18 mouse cellular contexts compared by ENCODE assay signal in the genomic region with DNA sequence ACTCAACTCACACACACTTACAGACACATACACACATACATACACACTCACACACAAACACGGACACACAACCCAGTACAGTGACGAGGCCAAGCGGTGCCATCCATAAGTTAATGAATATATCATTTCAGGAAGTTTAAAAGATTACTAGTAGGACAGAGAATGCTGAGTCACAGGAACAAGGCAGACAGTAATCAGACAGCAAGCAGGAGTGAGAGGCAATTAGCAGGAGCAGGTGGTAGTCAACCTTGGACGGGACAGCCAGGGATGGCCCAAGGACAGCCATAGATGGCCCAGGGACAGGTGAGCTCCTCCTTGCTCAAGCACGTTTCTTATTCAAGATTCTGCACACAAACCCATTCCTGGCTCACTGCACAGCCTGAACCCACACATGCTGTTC. TPM values are rescaled to one million over a fixed set of nuclear protein-coding genes. Genes with fewer than 3 reads are reported as not detected.
DNase-seq lines count a peak whose midpoint lies in the region; ATAC-seq and TF ChIP-seq lines count a peak whose summit lies in the region.
"Had no signal": no experiment of that assay in that cellular context is flagged by ENCODE, and none has a peak within 500 bp of the region (broad histone marks: within the 10 kb centered on the region; RNA-seq: fewer than 3 reads in every experiment).

No protein-coding gene starts in this region.

- DNase-seq in kidney, adult 2 months: no peak
- no peak for DNase-seq in kidney, postnatal 25 days
- peak; percentile 63 for DNase-seq in G1E (ENCODE audit: low spot score)
- DNase-seq in left cerebral cortex, adult 8-10 months (ENCODE audit: low spot score in 2 of 2): no peak
- no peak for DNase-seq in yolk sac, embryonic 10.5 days (ENCODE audit: low spot score)
- DNase-seq: gastrocnemius, postnatal 10 days; kidney, adult 8-10 months; lung, adult 2 months; lung, postnatal 36 days; retina, postnatal 1 day had no signal

- WGBS in kidney, adult 2 months: 53% methylated on average over 5 of the region's 5 CpGs
- WGBS in intestine, embryonic 16.5 days: 73% methylated on average over 5 of the region's 5 CpGs
- 95% methylated on average over 5 of the region's 5 CpGs for WGBS in midbrain, embryonic 16.5 days

- TF ChIP-seq POLR2A in kidney, adult 2 months (IDR thresholded peaks at IDR 0.05; ENCODE audit: low read depth, low read length): no peak

- H3K9me3 ChIP-seq in G1E (replicated peaks): no peaks in the 10 kb centered on the region
- no peaks in the 10 kb centered on the region for H3K9me3 ChIP-seq in intestine, embryonic 16.5 days (ENCODE audit: control insufficient read depth, low read length)
- no peaks in the 10 kb centered on the region for H3K9me3 ChIP-seq in midbrain, embryonic 16.5 days (replicated peaks; ENCODE audit: control insufficient read depth, low read length, poor library complexity, severe bottlenecking)
- H3K9me3 ChIP-seq: hindbrain, embryonic 13.5 days; limb, embryonic 10.5 days; midbrain, embryonic 13.5 days had no signal

- peaks cover 12% of the 10 kb centered on the region for H3K4me1 ChIP-seq in kidney, adult 2 months (ENCODE audit: control insufficient read depth, insufficient read depth, low read length)
- H3K4me1 ChIP-seq in G1E (ENCODE audit: insufficient read depth, low read depth, low read length): peaks cover 99% of the 10 kb centered on the region
- H3K4me1 ChIP-seq in intestine, embryonic 16.5 days (ENCODE audit: control insufficient read depth, insufficient read depth, low read length): peaks cover 5% of the 10 kb centered on the region; the same call in 1 of the 2 replicates
- peaks cover 28% of the 10 kb centered on the region for H3K4me1 ChIP-seq in midbrain, embryonic 16.5 days (ENCODE audit: control insufficient read depth, insufficient read depth, low read length)

- H3K27me3 ChIP-seq in kidney, adult 2 months (replicated peaks; ENCODE audit: control insufficient read depth, insufficient read depth, low read length): no peaks in the 10 kb centered on the region
- H3K27me3 ChIP-seq in G1E (ENCODE audit: insufficient read depth, low read length): no peaks in the 10 kb centered on the region
- no peaks in the 10 kb centered on the region for H3K27me3 ChIP-seq in intestine, embryonic 16.5 days (replicated peaks; ENCODE audit: control insufficient read depth, insufficient read depth, low read length)
- H3K27me3 ChIP-seq in midbrain, embryonic 16.5 days (ENCODE audit: control insufficient read depth, insufficient read depth, low read depth, low read length): no peaks in the 10 kb centered on the region
- H3K27me3 ChIP-seq: hindbrain, embryonic 13.5 days; midbrain, embryonic 13.5 days had no signal

- ATAC-seq in G1E (ENCODE audit: extremely low read depth, insufficient number of reproducible peaks, low FRiP score, poor library complexity, severe bottlenecking): peak; percentile 59
- ATAC-seq in intestine, embryonic 16.5 days: peak; percentile 68
- peak; percentile 36; the same call in 1 of the 2 replicates for ATAC-seq in megakaryocyte, adult 5-6 weeks (ENCODE audit: poor library complexity, severe bottlenecking)
- ATAC-seq in midbrain, embryonic 16.5 days: no peak
- ATAC-seq: midbrain, embryonic 13.5 days had no signal

- H3K4me3 ChIP-seq in kidney, adult 2 months (ENCODE audit: insufficient read depth, low read depth, low read length): no peak overlapping the region
- peak overlapping the region; percentile 60; the same call in 1 of the 2 replicates for H3K4me3 ChIP-seq in G1E (ENCODE audit: low read depth, low read length)
- no peak overlapping the region for H3K4me3 ChIP-seq in intestine, embryonic 16.5 days (ENCODE audit: low read length)
- no peak overlapping the region for H3K4me3 ChIP-seq in midbrain, embryonic 16.5 days (ENCODE audit: low read depth, low read length)
- H3K4me3 ChIP-seq: heart, adult 2 months; hindbrain, embryonic 13.5 days; limb, embryonic 10.5 days; midbrain, embryonic 13.5 days; myocyte had no signal

- H3K27ac ChIP-seq in kidney, adult 2 months (ENCODE audit: insufficient read depth, low read depth, low read length): peak overlapping the region; percentile 7; the same call in 1 of the 2 replicates
- H3K27ac ChIP-seq in intestine, embryonic 16.5 days (ENCODE audit: low read length): no peak overlapping the region
- no peak overlapping the region for H3K27ac ChIP-seq in midbrain, embryonic 16.5 days (ENCODE audit: low read length)
- H3K27ac ChIP-seq: heart, adult 2 months; limb, embryonic 10.5 days; midbrain, embryonic 13.5 days had no signal

- H3K4me2 ChIP-seq in intestine, embryonic 16.5 days (ENCODE audit: low read depth, low read length): no peak overlapping the region
- no peak overlapping the region for H3K4me2 ChIP-seq in midbrain, embryonic 16.5 days (ENCODE audit: low read length)
- H3K4me2 ChIP-seq: hindbrain, embryonic 13.5 days; midbrain, embryonic 13.5 days had no signal

- no peaks in the 10 kb centered on the region for H3K36me3 ChIP-seq in kidney, adult 2 months (ENCODE audit: control insufficient read depth, insufficient read depth, low read length)
- H3K36me3 ChIP-seq in G1E (replicated peaks): peaks cover 82% of the 10 kb centered on the region
- H3K36me3 ChIP-seq in intestine, embryonic 16.5 days (ENCODE audit: control insufficient read depth, insufficient read depth, low read length): no peaks in the 10 kb centered on the region
- H3K36me3 ChIP-seq in midbrain, embryonic 16.5 days (ENCODE audit: control insufficient read depth, insufficient read depth, low read length): no peaks in the 10 kb centered on the region; the same call in 1 of the 2 replicates

- TF ChIP-seq CTCF in kidney, adult 2 months (conservative IDR thresholded peaks at IDR 0.05; ENCODE audit: insufficient read depth, insufficient read length, low read depth, low read length): no peak
- no peak for TF ChIP-seq CTCF in G1E (IDR thresholded peaks at IDR 0.05; ENCODE audit: low read depth, low read length)

- H3K9ac ChIP-seq in intestine, embryonic 16.5 days (ENCODE audit: low read depth, low read length): no peak overlapping the region
- H3K9ac ChIP-seq in midbrain, embryonic 16.5 days (ENCODE audit: low read depth, low read length): no peak overlapping the region
- H3K9ac ChIP-seq: hindbrain, embryonic 13.5 days; midbrain, embryonic 13.5 days had no signal

RNA-seq across cellular contexts. Expression of a gene that starts 29.6 kb away (rescaled TPM):
- 16.1 and 17.5 TPM in 2 replicates for polyA plus RNA-seq in kidney, adult 2 months (2012; rRNA removed)
- total RNA-seq in G1E (2014; fragmentation: Nextera tagmentation) (107 and 109 TPM in 2 replicates), G1E (2017) (20.4 and 20.9 TPM in 2 replicates)
- polyA plus RNA-seq in G1E (2012): 29.8 and 38.1 TPM in 2 replicates
- 4.8 and 5.5 TPM in 2 replicates for polyA plus RNA-seq in intestine, embryonic 16.5 days (2015; fragmentation: Nextera tagmentation; extraction: Ambion mirVana)
- 4.3 and 7.7 TPM in 2 replicates for total RNA-seq in megakaryocyte, adult 5-6 weeks (2015)
- total RNA-seq in megakaryocyte, adult 5-6 weeks (2017): 2.4 TPM in 2 replicates
- 100 to 1,000 TPM; 105 to 113 (median 110) TPM for total RNA-seq in left cerebral cortex, adult 8-10 months (2022)
- polyA plus RNA-seq in midbrain, embryonic 16.5 days (2015; fragmentation: Nextera tagmentation; extraction: Ambion mirVana): 37.0 and 43.2 TPM in 2 replicates
